Mouse (Mus musculus) spleen, adult 2 months (tissue): ENCODE results near the gene Prkca. TPM values are rescaled to one million over a fixed set of nuclear protein-coding genes. Genes with fewer than 3 reads are reported as not detected.
A peak's percentile ranks its signal among the peaks of the same experiment; 100 is the strongest.

ENCODE experiments used
- DNase-seq, 2 experiments: peaks; one replicate each; pipeline versions ENCODE4 v3.0.0 to v3.0.0-alpha.2; 2012 to 2021; ENCODE audit warnings: low spot score in 2 of 2, low read depth in 1 of 2
- H3K27ac ChIP-seq: fragments of 200-500 bp; 2 replicates; pipeline ENCODE4 v1.5.1; 2012; ENCODE audit warnings: low read length, inconsistent platforms; ENCODE audit not compliant: insufficient read depth
- H3K27me3 ChIP-seq: fragments of 200-500 bp; 2 replicates; pipeline ENCODE4 v1.6.1; 2012; ENCODE audit warnings: mild to moderate bottlenecking, moderate library complexity, low read length, inconsistent platforms; ENCODE audit not compliant: control insufficient read depth, insufficient read depth
- H3K36me3 ChIP-seq: fragments of 200-500 bp; 2 replicates; pipeline ENCODE4 v1.6.1; 2012; ENCODE audit warnings: mild to moderate bottlenecking, low read length, inconsistent platforms; ENCODE audit not compliant: control insufficient read depth, insufficient read depth
- H3K4me1 ChIP-seq: fragments of 200-500 bp; 2 replicates; pipeline ENCODE4 v1.6.1; 2011; ENCODE audit warnings: inconsistent platforms; ENCODE audit not compliant: control insufficient read depth, insufficient read depth, insufficient read length
- H3K4me3 ChIP-seq: fragments of 200-500 bp; 2 replicates; pipeline ENCODE4 v1.5.1; 2011; ENCODE audit warnings: mild to moderate bottlenecking, inconsistent platforms; ENCODE audit not compliant: insufficient read depth, insufficient read length; ENCODE audit errors: extremely low read depth
- CTCF ChIP-seq: fragments of 200-500 bp; IDR thresholded peaks from 2 replicates; pipeline ENCODE4 v1.5.1; 2011; ENCODE audit warnings: mild to moderate bottlenecking, inconsistent platforms; ENCODE audit not compliant: insufficient read depth, insufficient read length, insufficient replicate concordance; ENCODE audit errors: extremely low read depth
- POLR2A ChIP-seq: fragments of 200-500 bp; IDR thresholded peaks from 2 replicates; pipeline ENCODE4 v1.6.1; 2011; ENCODE audit warnings: low read depth, low read length, inconsistent platforms
- WGBS: fragments of 180-500 bp; shearing (Covaris S2); methylation state at CpG from one replicate; pipeline ENCODE4 v1.1.7; 2018; 5-methylcytosine and 5-hydroxymethylcytosine counted together
- polyA plus RNA-seq: library from polyadenylated mRNA; depleted of rRNA; stranded (reverse); fragments of >200 nt; gene quantifications from 2 replicates; pipeline ENCODE4 v1.2.3, GENCODE M21; 2012

Gene Prkca
- polyA plus RNA-seq, 1 experiment = 8.4 TPM

- no peaks in the 10 kb centered on the region for H3K27me3 ChIP-seq
- 48% methylated on average over 5 of the region's 5 CpGs for WGBS
- peak in 1 of 2 experiments; percentile 32 for DNase-seq
- H3K36me3 ChIP-seq = no peaks in the 10 kb centered on the region
- H3K4me1 ChIP-seq = peaks cover 8% of the 10 kb centered on the region
- TF ChIP-seq CTCF (no peak), POLR2A (no peak)
- no peak overlapping the region for H3K27ac ChIP-seq
- no peak overlapping the region for H3K4me3 ChIP-seq
Observed at GRCm38 (mm10) chr11:108254681-108255080, 89.0 kb downstream of the Prkca start.

- peaks cover 25% of the 10 kb centered on the region for H3K4me1 ChIP-seq
- TF ChIP-seq POLR2A (no peak), CTCF (no peak)
- no peak overlapping the region for H3K4me3 ChIP-seq
- WGBS = 61% methylated on average over 7 of the region's 7 CpGs
- no peaks in the 10 kb centered on the region for H3K36me3 ChIP-seq
- DNase-seq = no peak
- H3K27me3 ChIP-seq = no peaks in the 10 kb centered on the region
- no peak overlapping the region for H3K27ac ChIP-seq
Observed at GRCm38 (mm10) chr11:108251924-108252775, 91.6 kb downstream of the Prkca start.

DNA sequence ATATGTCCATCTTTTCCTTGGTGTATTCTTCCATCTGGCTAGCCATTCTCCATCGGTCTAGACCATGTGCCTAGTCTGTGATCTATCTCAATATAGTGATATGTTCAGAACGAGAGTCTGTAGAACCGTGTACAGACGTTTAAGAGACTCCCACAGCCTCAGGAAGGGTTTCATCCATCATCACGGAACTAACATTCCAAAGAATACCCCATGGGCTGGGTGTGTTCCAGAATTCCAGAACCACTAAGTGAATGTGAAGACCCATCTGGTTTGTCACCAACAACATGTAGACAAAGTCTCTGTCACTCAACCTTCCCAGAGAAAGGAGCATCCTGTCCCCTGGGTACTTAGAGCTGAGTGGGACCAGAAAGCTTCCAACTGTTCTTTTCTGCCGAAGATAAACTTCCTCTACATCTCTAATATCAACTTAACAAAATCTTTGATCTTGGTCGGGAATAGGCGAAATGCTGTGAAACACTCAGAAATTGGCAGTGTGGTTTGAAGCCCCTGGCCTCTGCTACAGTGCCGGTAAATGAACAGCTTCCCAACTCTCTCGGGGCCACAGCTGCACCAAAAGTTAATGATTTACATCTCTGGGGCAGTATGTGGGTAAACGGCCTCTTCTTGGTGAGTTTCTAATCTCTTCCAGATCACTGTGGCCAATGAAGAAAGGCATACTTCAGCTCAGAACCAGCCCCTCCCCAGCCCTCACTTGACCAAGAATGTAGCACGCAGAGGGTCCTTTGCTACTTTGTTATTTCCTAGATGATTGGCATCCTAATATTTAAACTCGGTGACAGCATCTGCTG lies 92.7 kb downstream of the Prkca start:
- no peaks in the 10 kb centered on the region for H3K36me3 ChIP-seq
- 40% methylated on average over 13 of the region's 13 CpGs for WGBS
- no peak for DNase-seq
- no peaks in the 10 kb centered on the region for H3K27me3 ChIP-seq
- TF ChIP-seq POLR2A = no peak
- no peak for TF ChIP-seq CTCF
- no peak overlapping the region for H3K4me3 ChIP-seq
- H3K4me1 ChIP-seq = peaks cover 25% of the 10 kb centered on the region
- H3K27ac ChIP-seq = no peak overlapping the region

- 44% methylated on average over 1 of the region's 1 CpGs for WGBS
- Histone ChIP-seq H3K27ac (peak overlapping the region; percentile 77; the same call in 1 of the 2 replicates), H3K27me3 (no peaks in the 10 kb centered on the region), H3K36me3 (no peaks in the 10 kb centered on the region), H3K4me1 (peaks cover 25% of the 10 kb centered on the region), H3K4me3 (no peak overlapping the region)
- TF ChIP-seq POLR2A = no peak
- TF ChIP-seq CTCF = no peak
- no peak for DNase-seq
Observed at GRCm38 (mm10) chr11:108250146-108250635, 93.5 kb downstream of the Prkca start.

- Histone ChIP-seq H3K4me3 (no peak overlapping the region), H3K27me3 (no peaks in the 10 kb centered on the region), H3K27ac (peak overlapping the region; percentile 77), H3K4me1 (peaks cover 24% of the 10 kb centered on the region), H3K36me3 (no peaks in the 10 kb centered on the region)
- no peak for TF ChIP-seq POLR2A
- no peak for TF ChIP-seq CTCF
- DNase-seq = no peak
- 10% methylated on average over 5 of the region's 5 CpGs for WGBS
Observed at GRCm38 (mm10) chr11:108249487-108249886, 94.2 kb downstream of the Prkca start.

GRCm38 (mm10) chr11:108249047-108249403 lies 94.7 kb downstream of the Prkca start:
- H3K36me3 ChIP-seq = no peaks in the 10 kb centered on the region
- 28% methylated on average over 3 of the region's 3 CpGs for WGBS

More at GRCm38 (mm10) chr11:108249047-108249403, 94.7 kb downstream of the Prkca start:
- no peak for DNase-seq
- H3K4me1 ChIP-seq = peaks cover 26% of the 10 kb centered on the region
- H3K27ac ChIP-seq = peak overlapping the region; percentile 77
- no peaks in the 10 kb centered on the region for H3K27me3 ChIP-seq
- H3K4me3 ChIP-seq = no peak overlapping the region
- TF ChIP-seq POLR2A (no peak), CTCF (no peak)
